Mouse (Mus musculus): ENCODE results near the gene Nadsyn1. TPM values are rescaled to one million over a fixed set of nuclear protein-coding genes. Genes with fewer than 3 reads are reported as not detected.

The Nadsyn1 gene
- total and polyA plus RNA-seq, 3 experiments, result 7.4 to 10.0 TPM; not detected in 1

DNA sequence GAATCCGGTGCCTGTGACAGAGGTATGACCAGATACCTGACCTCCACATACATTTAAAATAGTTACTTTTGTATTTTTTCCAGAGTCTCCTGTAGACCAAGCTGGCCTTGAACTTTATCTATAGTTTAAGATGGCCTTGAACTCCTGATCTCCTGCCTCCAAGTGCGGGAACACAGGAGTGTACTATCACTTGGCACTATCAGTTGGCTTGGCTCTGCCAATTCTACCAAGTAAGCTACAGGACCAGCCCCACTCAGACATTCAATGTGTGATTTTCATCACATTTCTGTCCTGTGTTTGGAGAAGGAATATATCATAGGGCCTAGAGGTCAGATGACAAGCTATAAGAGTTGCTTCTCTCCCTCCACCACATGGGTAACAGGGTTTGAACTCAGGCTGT, 11.7 kb upstream of the Nadsyn1 start:
- peaks cover 0 to 3% of the 10 kb centered on the region in 2 experiments; a peak in 2 of 4 replicates for H3K36me3 ChIP-seq (ENCODE audit: control insufficient read depth in 1 of 2, insufficient read depth in 2 of 2, low read length in 2 of 2)
- peaks cover 4% of the 10 kb centered on the region; the same call in 1 of the 2 replicates for H3K79me2 ChIP-seq (ENCODE audit: control insufficient read depth, insufficient read depth, low read length, poor library complexity)
- no peaks in the 10 kb centered on the region for H3K9me3 ChIP-seq (replicated peaks; ENCODE audit: insufficient read depth, low read length)
- no peak overlapping the region for H3K27ac ChIP-seq (ENCODE audit: control insufficient read depth, low read depth, low read length)
- H3K4me1 ChIP-seq (ENCODE audit: control insufficient read depth in 1 of 2, insufficient read depth in 2 of 2, low read length in 2 of 2), result peaks cover 0 to 4% of the 10 kb centered on the region in 2 experiments; a peak in 3 of 4 replicates
- TF ChIP-seq MYB (IDR thresholded peaks at IDR 0.05; ENCODE audit: low read depth, low read length) (no peak), MAZ (IDR thresholded peaks at IDR 0.05; ENCODE audit: low read depth, low read length) (no peak), UBTF (IDR thresholded peaks at IDR 0.05; ENCODE audit: borderline replicate concordance, insufficient read depth, low read depth, low read length) (no peak), GATA1 (IDR thresholded peaks at IDR 0.05; ENCODE audit: low read depth, low read length) (no peak), TBP (IDR thresholded peaks at IDR 0.05; ENCODE audit: low read depth, low read length) (no peak)
- no peak for DNase-seq (ENCODE audit: low read depth, low spot score)
- H3K4me3 ChIP-seq (ENCODE audit: control insufficient read depth in 1 of 2, insufficient read depth in 1 of 2, low read depth in 2 of 2, low read length in 2 of 2), result no peak overlapping the region
- H3K9ac ChIP-seq (ENCODE audit: control insufficient read depth, low read depth, low read length, poor library complexity, severe bottlenecking), result no peak overlapping the region
- no peaks in the 10 kb centered on the region for H3K27me3 ChIP-seq (ENCODE audit: control insufficient read depth in 1 of 2, insufficient read depth in 2 of 2, low read length in 2 of 2)

DNA sequence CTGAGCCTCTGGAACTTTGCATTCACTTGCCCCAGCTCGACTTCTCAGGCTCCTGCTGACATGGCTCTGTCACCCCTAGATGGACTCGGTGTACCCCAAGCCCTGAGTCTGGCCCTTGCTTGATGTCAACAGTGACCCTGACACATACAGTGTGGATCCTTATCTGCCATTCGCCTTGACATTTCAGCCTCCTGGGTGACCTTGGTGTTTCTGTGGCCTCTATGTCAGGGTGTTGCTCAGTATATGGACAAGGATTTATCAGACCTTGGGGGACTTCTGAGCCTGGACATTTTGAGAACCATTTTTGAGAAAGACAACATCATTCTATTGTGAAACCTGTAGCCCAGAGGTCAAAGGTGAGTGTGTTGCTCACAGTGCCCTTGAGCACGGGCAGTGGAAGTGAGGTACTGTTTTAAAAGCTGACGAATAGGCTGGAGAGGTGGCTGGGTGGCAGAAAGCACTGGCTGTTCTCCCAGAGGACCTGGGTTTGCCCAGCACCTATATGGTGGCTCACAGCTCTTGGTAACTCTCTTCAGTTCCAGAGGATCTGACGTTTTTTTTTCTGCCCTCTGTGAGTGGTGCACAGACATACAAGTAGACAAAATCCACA, 11.0 kb upstream of the Nadsyn1 start:
- TF ChIP-seq ZMIZ1 (IDR thresholded peaks at IDR 0.05; ENCODE audit: low read depth, low read length) (no peak), CHD2 (IDR thresholded peaks at IDR 0.05; ENCODE audit: low read length) (no peak), RCOR1 (IDR thresholded peaks at IDR 0.05; ENCODE audit: low read depth, low read length) (no peak), POLR2AphosphoS5 (IDR thresholded peaks at IDR 0.05; ENCODE audit: borderline replicate concordance, low read depth, low read length) (no peak), E2F4 (IDR thresholded peaks at IDR 0.05; ENCODE audit: borderline replicate concordance, low read depth, low read length) (no peak), SIN3A (IDR thresholded peaks at IDR 0.05; ENCODE audit: low read length) (no peak), MEF2A (IDR thresholded peaks at IDR 0.05; ENCODE audit: extremely low read depth, insufficient replicate concordance, low read depth, low read length, poor library complexity, severe bottlenecking) (no peak), NELFE (IDR thresholded peaks at IDR 0.05; ENCODE audit: low read depth, low read length) (no peak), TBP (IDR thresholded peaks at IDR 0.05; ENCODE audit: low read depth, low read length) (no peak), USF2 (IDR thresholded peaks at IDR 0.05; ENCODE audit: borderline replicate concordance in 1 of 2, insufficient read depth in 1 of 2, low read depth in 1 of 2, low read length in 2 of 2) (no peak), ETS1 (IDR thresholded peaks at IDR 0.05; ENCODE audit: low read depth, low read length) (no peak), SMC3 (IDR thresholded peaks at IDR 0.05; ENCODE audit: low read depth, low read length) (no peak), MAX (IDR thresholded peaks at IDR 0.05; ENCODE audit: low read length) (no peak), UBTF (IDR thresholded peaks at IDR 0.05; ENCODE audit: borderline replicate concordance, insufficient read depth, low read depth, low read length) (no peak), JUND (IDR thresholded peaks at IDR 0.05; ENCODE audit: low read depth, low read length) (no peak), POLR2AphosphoS2 (IDR thresholded peaks at IDR 0.05; ENCODE audit: low read length) (no peak)
- Histone ChIP-seq H3K9ac (ENCODE audit: control insufficient read depth, low read depth, low read length, poor library complexity, severe bottlenecking) (no peak overlapping the region), H3K9me3 (replicated peaks; ENCODE audit: insufficient read depth, low read length) (no peaks in the 10 kb centered on the region), H3K4me3 (ENCODE audit: control insufficient read depth in 1 of 2, insufficient read depth in 1 of 2, low read depth in 2 of 2, low read length in 2 of 2) (no peak overlapping the region), H3K36me3 (ENCODE audit: control insufficient read depth in 1 of 2, insufficient read depth in 2 of 2, low read length in 2 of 2) (peaks cover 0 to 3% of the 10 kb centered on the region in 2 experiments; a peak in 3 of 4 replicates), H3K4me1 (ENCODE audit: control insufficient read depth in 1 of 2, insufficient read depth in 2 of 2, low read length in 2 of 2) (peaks cover 0 to 6% of the 10 kb centered on the region in 2 experiments; a peak in 3 of 4 replicates), H3K27me3 (ENCODE audit: control insufficient read depth in 1 of 2, insufficient read depth in 2 of 2, low read length in 2 of 2) (no peaks in the 10 kb centered on the region), H3K27ac (ENCODE audit: control insufficient read depth, low read depth, low read length) (no peak overlapping the region), H3K79me2 (ENCODE audit: control insufficient read depth, insufficient read depth, low read length, poor library complexity) (peaks cover 4% of the 10 kb centered on the region; the same call in 1 of the 2 replicates)
- DNase-seq (ENCODE audit: low read depth, low spot score), result no peak

Data from MEL (cell line).